Mouse (Mus musculus): ENCODE measurements around the gene Psmb2. TPM values are rescaled to one million over a fixed set of nuclear protein-coding genes. Genes with fewer than 3 reads are reported as not detected.

Gene Psmb2
- polyA plus RNA-seq (2016; fragmentation: Nextera tagmentation; extraction: Ambion mirVana) = 593 TPM in 2 replicates

- WGBS = 4% methylated on average over 48 of the region's 48 CpGs
- Histone ChIP-seq H3K9me3 (replicated peaks) (no peaks in the 10 kb centered on the region), H3K4me3 (peak within 1 kb of the TSS; percentile 95), H3K4me1 (peaks cover 10% of the 10 kb centered on the region), H3K27ac (peak within 1 kb of the TSS; percentile 89), H3K27me3 (ENCODE audit: low read depth, poor library complexity, severe bottlenecking) (no peaks in the 10 kb centered on the region), H3K36me3 (peaks cover 10% of the 10 kb centered on the region; the same call in 1 of the 2 replicates)
- peak; percentile 100 for DNase-seq (ENCODE audit: low spot score)
Measured at GRCm38 (mm10) chr4:126677054-126678003, at the start of gene Psmb2. Gene Psmb2, plus strand, starts transcription at chr4:126677630.

- no peaks in the 10 kb centered on the region for H3K9me3 ChIP-seq (replicated peaks)
- no peaks in the 10 kb centered on the region for H3K36me3 ChIP-seq
- peaks cover 15% of the 10 kb centered on the region for H3K4me1 ChIP-seq
- peaks cover 22% of the 10 kb centered on the region for H3K27me3 ChIP-seq (ENCODE audit: low read depth, poor library complexity, severe bottlenecking)
- no peak for DNase-seq (ENCODE audit: low spot score)
- no peak overlapping the region for H3K4me3 ChIP-seq
- 61% methylated on average over 2 of the region's 2 CpGs for WGBS
- H3K27ac ChIP-seq = no peak overlapping the region
Measured at GRCm38 (mm10) chr4:126631922-126632321, 45.5 kb upstream of the Psmb2 start.

- H3K4me1 ChIP-seq = peaks cover 8% of the 10 kb centered on the region
- DNase-seq (ENCODE audit: low spot score) = no peak
- H3K36me3 ChIP-seq = no peaks in the 10 kb centered on the region
- H3K27me3 ChIP-seq (ENCODE audit: low read depth, poor library complexity, severe bottlenecking) = peaks cover 25% of the 10 kb centered on the region
- H3K4me3 ChIP-seq = no peak overlapping the region
- H3K27ac ChIP-seq = no peak overlapping the region
- H3K9me3 ChIP-seq (replicated peaks) = no peaks in the 10 kb centered on the region
- WGBS = 68% methylated on average over 3 of the region's 3 CpGs
Measured at GRCm38 (mm10) chr4:126632668-126633067, 44.8 kb upstream of the Psmb2 start.

GRCm38 (mm10) chr4:126636330-126636729 lies 41.1 kb upstream of the Psmb2 start:
- peaks cover 7% of the 10 kb centered on the region; the same call in 1 of the 2 replicates for H3K4me1 ChIP-seq
- peaks cover 25% of the 10 kb centered on the region for H3K27me3 ChIP-seq (ENCODE audit: low read depth, poor library complexity, severe bottlenecking)
- no peaks in the 10 kb centered on the region for H3K9me3 ChIP-seq (replicated peaks)
- no peak for DNase-seq (ENCODE audit: low spot score)
- H3K36me3 ChIP-seq = no peaks in the 10 kb centered on the region
- 28% methylated on average over 11 of the region's 11 CpGs for WGBS
- no peak overlapping the region for H3K27ac ChIP-seq
- H3K4me3 ChIP-seq = no peak overlapping the region

- peaks cover 25% of the 10 kb centered on the region for H3K27me3 ChIP-seq (ENCODE audit: low read depth, poor library complexity, severe bottlenecking)
- H3K27ac ChIP-seq = no peak overlapping the region
- no peaks in the 10 kb centered on the region for H3K9me3 ChIP-seq (replicated peaks)
- no peak for DNase-seq (ENCODE audit: low spot score)
- H3K4me1 ChIP-seq = peaks cover 7% of the 10 kb centered on the region; the same call in 1 of the 2 replicates
- no peaks in the 10 kb centered on the region for H3K36me3 ChIP-seq
- 78% methylated on average over 4 of the region's 4 CpGs for WGBS
- no peak overlapping the region for H3K4me3 ChIP-seq
Measured at GRCm38 (mm10) chr4:126637446-126637845, 40.0 kb upstream of the Psmb2 start.

GRCm38 (mm10) chr4:126639339-126639738 lies 38.1 kb upstream of the Psmb2 start:
- Histone ChIP-seq H3K36me3 (no peaks in the 10 kb centered on the region), H3K4me3 (no peak overlapping the region), H3K9me3 (replicated peaks) (no peaks in the 10 kb centered on the region), H3K27ac (no peak overlapping the region), H3K4me1 (peaks cover 7% of the 10 kb centered on the region; the same call in 1 of the 2 replicates), H3K27me3 (ENCODE audit: low read depth, poor library complexity, severe bottlenecking) (peaks cover 25% of the 10 kb centered on the region)
- 66% methylated on average over 7 of the region's 7 CpGs for WGBS
- no peak for DNase-seq (ENCODE audit: low spot score)

- H3K4me3 ChIP-seq = no peak overlapping the region
- H3K27ac ChIP-seq = no peak overlapping the region
- 39% methylated on average over 9 of the region's 9 CpGs for whole genome bisulfite sequencing
- no peak for DNase-seq (ENCODE audit: low spot score)
- H3K4me1 ChIP-seq = no peaks in the 10 kb centered on the region
- no peaks in the 10 kb centered on the region for H3K36me3 ChIP-seq
- H3K9me3 ChIP-seq (replicated peaks) = no peaks in the 10 kb centered on the region
- peaks cover 7% of the 10 kb centered on the region for H3K27me3 ChIP-seq (ENCODE audit: low read depth, poor library complexity, severe bottlenecking)
Measured at GRCm38 (mm10) chr4:126641901-126642300, 35.5 kb upstream of the Psmb2 start.

GRCm38 (mm10) chr4:126643815-126644214 lies 33.6 kb upstream of the Psmb2 start:
- Histone ChIP-seq H3K27ac (no peak overlapping the region), H3K4me1 (peaks cover 3% of the 10 kb centered on the region), H3K9me3 (replicated peaks) (no peaks in the 10 kb centered on the region), H3K4me3 (no peak overlapping the region), H3K27me3 (ENCODE audit: low read depth, poor library complexity, severe bottlenecking) (no peaks in the 10 kb centered on the region), H3K36me3 (no peaks in the 10 kb centered on the region)
- no peak for DNase-seq (ENCODE audit: low spot score)
- 70% methylated on average over 4 of the region's 4 CpGs for WGBS

GRCm38 (mm10) chr4:126644333-126644963 lies 33.0 kb upstream of the Psmb2 start:
- H3K27me3 ChIP-seq (ENCODE audit: low read depth, poor library complexity, severe bottlenecking) = no peaks in the 10 kb centered on the region
- DNase-seq (ENCODE audit: low spot score) = no peak
- H3K27ac ChIP-seq = no peak overlapping the region
- peaks cover 3% of the 10 kb centered on the region for H3K4me1 ChIP-seq
- H3K36me3 ChIP-seq = no peaks in the 10 kb centered on the region
- 82% methylated on average over 10 of the region's 10 CpGs for WGBS
- no peak overlapping the region for H3K4me3 ChIP-seq
- H3K9me3 ChIP-seq (replicated peaks) = no peaks in the 10 kb centered on the region

- H3K9me3 ChIP-seq (replicated peaks) = no peaks in the 10 kb centered on the region
- no peak for DNase-seq (ENCODE audit: low spot score)
- no peaks in the 10 kb centered on the region for H3K36me3 ChIP-seq
- no peaks in the 10 kb centered on the region for H3K27me3 ChIP-seq (ENCODE audit: low read depth, poor library complexity, severe bottlenecking)
- no peak overlapping the region for H3K4me3 ChIP-seq
- H3K4me1 ChIP-seq = peaks cover 3% of the 10 kb centered on the region
- 46% methylated on average over 24 of the region's 24 CpGs for WGBS
- H3K27ac ChIP-seq = no peak overlapping the region
Measured at GRCm38 (mm10) chr4:126647996-126648910, 29.2 kb upstream of the Psmb2 start.

GRCm38 (mm10) chr4:126653148-126653547 lies 24.3 kb upstream of the Psmb2 start:
- WGBS = 81% methylated on average over 5 of the region's 5 CpGs
- Histone ChIP-seq H3K9me3 (replicated peaks) (no peaks in the 10 kb centered on the region), H3K36me3 (no peaks in the 10 kb centered on the region), H3K27me3 (ENCODE audit: low read depth, poor library complexity, severe bottlenecking) (no peaks in the 10 kb centered on the region), H3K4me3 (no peak overlapping the region), H3K4me1 (peaks cover 3% of the 10 kb centered on the region), H3K27ac (no peak overlapping the region)
- DNase-seq (ENCODE audit: low spot score) = no peak

GRCm38 (mm10) chr4:126655356-126655755 lies 22.1 kb upstream of the Psmb2 start:
- no peaks in the 10 kb centered on the region for H3K36me3 ChIP-seq

More at GRCm38 (mm10) chr4:126655356-126655755, 22.1 kb upstream of the Psmb2 start:
- whole genome bisulfite sequencing = 13% methylated on average over 9 of the region's 9 CpGs
- H3K27ac ChIP-seq = no peak overlapping the region
- H3K9me3 ChIP-seq (replicated peaks) = no peaks in the 10 kb centered on the region
- no peaks in the 10 kb centered on the region for H3K4me1 ChIP-seq
- DNase-seq (ENCODE audit: low spot score) = peak; percentile 82
- no peak overlapping the region for H3K4me3 ChIP-seq
- H3K27me3 ChIP-seq (ENCODE audit: low read depth, poor library complexity, severe bottlenecking) = no peaks in the 10 kb centered on the region

Measured in limb, embryonic 10.5 days (tissue).